Comparison of ENCODE assay signal across 14 mouse cellular contexts in genomic region chr4:130539706-130540105, GRCm38 (mm10). TPM values are rescaled to one million over a fixed set of nuclear protein-coding genes. Genes with fewer than 3 reads are reported as not detected.
DNase-seq lines count a peak whose midpoint lies in the region; ATAC-seq and TF ChIP-seq lines count a peak whose summit lies in the region.
"Had no signal": no experiment of that assay in that cellular context is flagged by ENCODE, and none has a peak within 500 bp of the region (broad histone marks: within the 10 kb centered on the region; RNA-seq: fewer than 3 reads in every experiment).

No protein-coding gene starts in this region.

- no peak overlapping the region for H3K9ac ChIP-seq in liver, embryonic 11.5 days (ENCODE audit: low read depth, low read length)
- H3K9ac ChIP-seq: limb, embryonic 13.5 days; lung, embryonic 14.5 days had no signal

- H3K4me1 ChIP-seq in liver, embryonic 11.5 days (replicated peaks; ENCODE audit: control insufficient read depth, insufficient read depth, low read length): no peaks in the 10 kb centered on the region

- no peaks in the 10 kb centered on the region for H3K36me3 ChIP-seq in liver, embryonic 11.5 days (ENCODE audit: control insufficient read depth, insufficient read depth, low read length)

- peak in 1 of 2 experiments; percentile 27 for DNase-seq in layer of hippocampus, adult 2 months (ENCODE audit: low spot score in 2 of 2)
- DNase-seq in layer of hippocampus, adult 9-10 months (ENCODE audit: low spot score): no peak
- DNase-seq in cerebellum, adult 18-20 months: peak; percentile 92 to 95
- peak; percentile 93 for DNase-seq in cerebellum, postnatal 36 days
- peak in 1 of 2 experiments; percentile 23 for DNase-seq in left cerebral cortex, adult 2 months (ENCODE audit: extremely low spot score in 1 of 2, low spot score in 2 of 2)
- DNase-seq in gastrocnemius, adult 8-10 months (ENCODE audit: low spot score in 2 of 2): no peak
- no peak for DNase-seq in liver, embryonic 11.5 days (ENCODE audit: low spot score)
- DNase-seq: lung, embryonic 14.5 days; right cerebral cortex, postnatal 14 days; thymus, postnatal 14 days had no signal

- no peak for ATAC-seq in liver, embryonic 11.5 days (replicated peaks; ENCODE audit: low FRiP score)
- ATAC-seq: intestine, embryonic 16.5 days had no signal

- H3K27ac ChIP-seq in layer of hippocampus, adult 2 months: peak overlapping the region; percentile 72
- H3K27ac ChIP-seq in left cerebral cortex, adult 2 months: peak overlapping the region; percentile 63; the same call in 1 of the 2 replicates
- no peak overlapping the region for H3K27ac ChIP-seq in liver, embryonic 11.5 days (ENCODE audit: low read depth, low read length)
- H3K27ac ChIP-seq: limb, embryonic 13.5 days had no signal

- H3K9me3 ChIP-seq in liver, embryonic 11.5 days (ENCODE audit: control insufficient read depth, low read length): no peaks in the 10 kb centered on the region

- no peak for TF ChIP-seq CTCF in layer of hippocampus, adult 2 months (conservative IDR thresholded peaks at IDR 0.05)
- TF ChIP-seq CTCF in left cerebral cortex, adult 2 months (IDR thresholded peaks at IDR 0.05): no peak

- H3K4me2 ChIP-seq in liver, embryonic 11.5 days: no peak overlapping the region
- H3K4me2 ChIP-seq: limb, embryonic 13.5 days; lung, embryonic 14.5 days had no signal

- no peaks in the 10 kb centered on the region for H3K27me3 ChIP-seq in liver, embryonic 11.5 days (replicated peaks; ENCODE audit: control insufficient read depth, insufficient read depth, low read length)
- H3K27me3 ChIP-seq: limb, embryonic 13.5 days had no signal

- no peak overlapping the region for H3K4me3 ChIP-seq in layer of hippocampus, adult 2 months
- H3K4me3 ChIP-seq in left cerebral cortex, adult 2 months: no peak overlapping the region
- H3K4me3 ChIP-seq in liver, embryonic 11.5 days (ENCODE audit: low read depth, low read length): no peak overlapping the region
- H3K4me3 ChIP-seq: limb, embryonic 13.5 days had no signal

- intact Hi-C loops in left cerebral cortex, adult 2 months (cut with DNase I): no loop called here

- 83% methylated on average over 7 of the region's 7 CpGs for WGBS in liver, embryonic 11.5 days

RNA-seq across cellular contexts. Expression of gene Nkain1, which starts 34.3 kb away (rescaled TPM):
- 10 to 100 TPM; 34.5 to 35.5 TPM for total RNA-seq in layer of hippocampus, adult 2 months (2021)
- 10 to 100 TPM; 28.2 to 29.8 TPM for total RNA-seq in left cerebral cortex, adult 2 months (2021)
- total RNA-seq in gastrocnemius, adult 8-10 months (2022): 10 to 100 TPM; 14.8 to 37.2 (median 25.9) TPM
- 1.3 and 1.8 TPM in 2 replicates for polyA plus RNA-seq in liver, embryonic 11.5 days (2014; fragmentation: Nextera tagmentation; extraction: Ambion mirVana)
- total RNA-seq: monocyte, adult 5-6 weeks; neutrophil, adult 5-6 weeks had no signal
- polyA plus RNA-seq: intestine, embryonic 16.5 days had no signal

Comparison
In these comparisons a context has a peak if more than half of its experiments do, and no peak if none do; other contexts are left out.
1. DNase-seq: peak in cerebellum, adult 18-20 months (2 of 2) and cerebellum, postnatal 36 days (2 of 2); none in layer of hippocampus, adult 9-10 months (single experiment), gastrocnemius, adult 8-10 months (0 of 2) and liver, embryonic 11.5 days (single experiment).